Mouse (Mus musculus) lung, postnatal 0 days (tissue): Measurements from ENCODE around the gene Cd82. TPM values are rescaled to one million over a fixed set of nuclear protein-coding genes. Genes with fewer than 3 reads are reported as not detected.

Experiments
- ATAC-seq: fragments of 200-750 bp; cut with Nextera tagmentation; 2 replicates; pipeline ENCODE4 v1.8.0; 2017; ENCODE audit warnings: moderate library complexity
- DNase-seq: peaks from one replicate; pipeline ENCODE4 v3.0.0-alpha.2; 2016; ENCODE audit warnings: low spot score
- H3K27ac ChIP-seq: fragments of 300-500 bp; sonication (generic); 2 replicates; pipeline ENCODE4 v1.5.1; 2014; ENCODE audit warnings: antibody characterized with exemption, mild to moderate bottlenecking, low read length, mixed read lengths
- H3K27me3 ChIP-seq: fragments of 300-500 bp; sonication (generic); replicated peaks from 2 replicates; pipeline ENCODE4 v1.6.1; 2014; ENCODE audit warnings: low read length, mixed read lengths; ENCODE audit not compliant: insufficient read depth
- H3K36me3 ChIP-seq: fragments of 300-500 bp; sonication (generic); 2 replicates; pipeline ENCODE4 v1.6.1; 2014; ENCODE audit warnings: low read length, mixed read lengths; ENCODE audit not compliant: insufficient read depth
- H3K4me1 ChIP-seq: fragments of 300-500 bp; sonication (generic); 2 replicates; pipeline ENCODE4 v1.6.1; 2014; ENCODE audit warnings: antibody characterized with exemption, low read depth, low read length, mixed read lengths; ENCODE audit not compliant: insufficient read depth
- H3K4me2 ChIP-seq: fragments of 300-500 bp; sonication (generic); replicated peaks from 2 replicates; pipeline ENCODE4 v1.6.1; 2014; ENCODE audit warnings: low read depth, mild to moderate bottlenecking, low read length, moderate library complexity, mixed read lengths
- H3K4me3 ChIP-seq: fragments of 300-500 bp; sonication (generic); 2 replicates; pipeline ENCODE4 v1.5.1; 2014; ENCODE audit warnings: low read depth, low read length
- H3K9ac ChIP-seq: fragments of 300-500 bp; sonication (generic); replicated peaks from 2 replicates; pipeline ENCODE4 v1.6.1; 2014; ENCODE audit warnings: low read depth, mild to moderate bottlenecking
- H3K9me3 ChIP-seq: fragments of 300-500 bp; sonication (generic); 2 replicates; pipeline ENCODE4 v1.6.1; 2016; ENCODE audit warnings: low read length, mixed read lengths
- CTCF ChIP-seq: IDR thresholded peaks from 2 replicates; pipeline ENCODE4 v1.5.1; 2016; ENCODE audit warnings: antibody characterized with exemption, mild to moderate bottlenecking
- EP300 ChIP-seq: IDR thresholded peaks from 2 replicates; pipeline ENCODE4 v1.6.1; 2016; ENCODE audit warnings: antibody characterized with exemption, mild to moderate bottlenecking, control low read depth
- WGBS: fragments of 180-500 bp; shearing (Covaris S2); extraction: QIAGEN DNeasy Blood & Tissue Kit; methylation state at CpG from one replicate; pipeline ENCODE4 v1.1.7; 2014; 5-methylcytosine and 5-hydroxymethylcytosine counted together
- polyA plus RNA-seq: library from polyadenylated mRNA; unstranded; fragments of >200 nt; fragmentation: Nextera tagmentation; extraction: Ambion mirVana; gene quantifications from 2 replicates; pipeline ENCODE4 v1.2.1, GENCODE M21; 2015

The Cd82 gene
- polyA plus RNA-seq, 1 experiment from 2014 or later: 94.1 TPM

- Histone ChIP-seq H3K9ac (no peak overlapping the region), H3K36me3 (no peaks in the 10 kb centered on the region), H3K27me3 (no peaks in the 10 kb centered on the region), H3K9me3 (no peaks in the 10 kb centered on the region), H3K4me3 (no peak overlapping the region), H3K4me2 (no peak overlapping the region), H3K4me1 (peaks cover 13% of the 10 kb centered on the region; the same call in 1 of the 2 replicates), H3K27ac (no peak overlapping the region)
- 89% methylated on average over 3 of the region's 3 CpGs for WGBS
- DNase-seq: no peak
- no peak for ATAC-seq
- TF ChIP-seq EP300 (no peak), CTCF (no peak)
These were observed 28.0 kb downstream of the Cd82 start for GRCm38 (mm10) chr2:93434896-93435295.

GRCm38 (mm10) chr2:93433543-93433942 is 29.4 kb downstream of the Cd82 start:
- DNase-seq (no peak), ATAC-seq (no peak)
- no peak overlapping the region for H3K4me3 ChIP-seq
- H3K36me3 ChIP-seq: no peaks in the 10 kb centered on the region
- no peaks in the 10 kb centered on the region for H3K27me3 ChIP-seq
- WGBS: 75% methylated on average over 5 of the region's 5 CpGs
- TF ChIP-seq EP300 (no peak), CTCF (no peak)
- H3K4me1 ChIP-seq: peaks cover 4% of the 10 kb centered on the region; the same call in 1 of the 2 replicates
- H3K9ac ChIP-seq: no peak overlapping the region
- H3K4me2 ChIP-seq: no peak overlapping the region
- H3K27ac ChIP-seq: no peak overlapping the region
- no peaks in the 10 kb centered on the region for H3K9me3 ChIP-seq

GRCm38 (mm10) chr2:93432600-93433389 is 30.1 kb downstream of the Cd82 start:
- Histone ChIP-seq H3K36me3 (no peaks in the 10 kb centered on the region), H3K4me3 (no peak overlapping the region), H3K4me2 (no peak overlapping the region), H3K27me3 (no peaks in the 10 kb centered on the region), H3K27ac (peak overlapping the region; percentile 32; the same call in 1 of the 2 replicates), H3K9me3 (no peaks in the 10 kb centered on the region), H3K4me1 (no peaks in the 10 kb centered on the region; the same call in 1 of the 2 replicates), H3K9ac (no peak overlapping the region)
- whole genome bisulfite sequencing: 49% methylated on average over 6 of the region's 6 CpGs
- peak; percentile 50 for DNase-seq
- TF ChIP-seq CTCF: peak; percentile 31
- TF ChIP-seq EP300: no peak
- peak; percentile 70 for ATAC-seq

- DNase-seq: no peak
- H3K4me2 ChIP-seq: no peak overlapping the region
- no peaks in the 10 kb centered on the region for H3K36me3 ChIP-seq
- H3K27ac ChIP-seq: no peak overlapping the region
- TF ChIP-seq EP300 (no peak), CTCF (no peak)
- no peak for ATAC-seq
- no peaks in the 10 kb centered on the region for H3K27me3 ChIP-seq
- WGBS: 55% methylated on average over 5 of the region's 5 CpGs
- H3K4me3 ChIP-seq: no peak overlapping the region
- H3K4me1 ChIP-seq: no peaks in the 10 kb centered on the region; the same call in 1 of the 2 replicates
- H3K9me3 ChIP-seq: no peaks in the 10 kb centered on the region
- H3K9ac ChIP-seq: no peak overlapping the region
These were observed 31.2 kb downstream of the Cd82 start for GRCm38 (mm10) chr2:93431575-93432325.

- Histone ChIP-seq H3K27ac (no peak overlapping the region), H3K9ac (no peak overlapping the region), H3K36me3 (no peaks in the 10 kb centered on the region), H3K4me3 (no peak overlapping the region), H3K4me2 (no peak overlapping the region), H3K4me1 (no peaks in the 10 kb centered on the region; the same call in 1 of the 2 replicates), H3K27me3 (no peaks in the 10 kb centered on the region), H3K9me3 (no peaks in the 10 kb centered on the region)
- TF ChIP-seq EP300 (no peak), CTCF (no peak)
- no peak for ATAC-seq
- WGBS: 87% methylated on average over 5 of the region's 5 CpGs
- no peak for DNase-seq
These were observed 31.9 kb downstream of the Cd82 start for GRCm38 (mm10) chr2:93430993-93431392.

GRCm38 (mm10) chr2:93428004-93428531 is 34.9 kb downstream of the Cd82 start:
- Histone ChIP-seq H3K27me3 (no peaks in the 10 kb centered on the region), H3K27ac (no peak overlapping the region), H3K4me2 (no peak overlapping the region), H3K36me3 (no peaks in the 10 kb centered on the region), H3K4me1 (no peaks in the 10 kb centered on the region; the same call in 1 of the 2 replicates), H3K9me3 (no peaks in the 10 kb centered on the region), H3K4me3 (no peak overlapping the region), H3K9ac (no peak overlapping the region)
- WGBS: 60% methylated on average over 11 of the region's 11 CpGs
- TF ChIP-seq CTCF: no peak
- TF ChIP-seq EP300: no peak
- ATAC-seq (no peak), DNase-seq (no peak)
